Mouse (Mus musculus) heart, adult 9 months (tissue): Measurements from ENCODE around the gene Nsun6.

Source experiments
- DNase-seq, 2 experiments: peaks; one replicate each; pipeline ENCODE4 v3.0.0; 2022; ENCODE audit warnings: low spot score in 2 of 2

The Nsun6 gene

GRCm38 (mm10) chr2:15054945-15055637 lies at the start of gene Nsun6:
Gene Nsun6 (minus strand): TSS chr2:15055069.
- DNase-seq = peak; percentile 95

- no peak for DNase-seq
Measured at GRCm38 (mm10) chr2:15104386-15104785, 49.5 kb upstream of the Nsun6 start.

- no peak for DNase-seq
Measured at GRCm38 (mm10) chr2:15096514-15097090, 41.7 kb upstream of the Nsun6 start.

GRCm38 (mm10) chr2:15087308-15087707 lies 32.4 kb upstream of the Nsun6 start:
- DNase-seq = no peak

- no peak for DNase-seq
Measured at GRCm38 (mm10) chr2:15083702-15084101, 28.8 kb upstream of the Nsun6 start.

- DNase-seq = no peak
Measured at GRCm38 (mm10) chr2:15067091-15067490, 12.2 kb upstream of the Nsun6 start.

GRCm38 (mm10) chr2:15065447-15065846 lies 10.6 kb upstream of the Nsun6 start:
- no peak for DNase-seq

- DNase-seq = no peak
Measured at GRCm38 (mm10) chr2:15064380-15065269, 9.8 kb upstream of the Nsun6 start.

- peak; percentile 45 to 67 for DNase-seq
Measured at GRCm38 (mm10) chr2:15063815-15064214, 8.9 kb upstream of the Nsun6 start.

- DNase-seq = no peak
Measured at GRCm38 (mm10) chr2:15060856-15061255, 6.0 kb upstream of the Nsun6 start.

GRCm38 (mm10) chr2:15058227-15058626 lies 3.4 kb upstream of the Nsun6 start:
- DNase-seq = peak in 1 of 2 experiments; percentile 64

- no peak for DNase-seq
Measured at GRCm38 (mm10) chr2:15055741-15056151, 877 bp upstream of the Nsun6 start.

GRCm38 (mm10) chr2:15054496-15054895 lies 373 bp downstream of the Nsun6 start:
- no peak for DNase-seq

GRCm38 (mm10) chr2:15049117-15049873 lies 5.6 kb downstream of the Nsun6 start, which contains the start of gene Arl5b:
Gene Arl5b (plus strand): TSS chr2:15049395.
- DNase-seq = peak; percentile 94 to 95

- no peak for DNase-seq
Measured at GRCm38 (mm10) chr2:15040326-15040725, 14.5 kb downstream of the Nsun6 start.

- DNase-seq = peak; percentile 67 to 79
Measured at GRCm38 (mm10) chr2:15038705-15039104, 16.2 kb downstream of the Nsun6 start.

GRCm38 (mm10) chr2:15027816-15028215 lies 27.1 kb downstream of the Nsun6 start:
- no peak for DNase-seq

GRCm38 (mm10) chr2:15026817-15027216 lies 28.1 kb downstream of the Nsun6 start:
- DNase-seq = no peak

GRCm38 (mm10) chr2:15008072-15008471 lies 46.8 kb downstream of the Nsun6 start:
- DNase-seq = no peak

GRCm38 (mm10) chr2:15007531-15007930 lies 47.3 kb downstream of the Nsun6 start:
- no peak for DNase-seq

- DNase-seq = no peak
Measured at GRCm38 (mm10) chr2:14997836-14998235, 57.0 kb downstream of the Nsun6 start.

- no peak for DNase-seq
Measured at GRCm38 (mm10) chr2:14996036-14996435, 58.8 kb downstream of the Nsun6 start.
